Mouse (Mus musculus) thymus, postnatal 25 days (tissue): ENCODE measurements around the gene Rcor1.
"Not testable (repeated sequence)": the region's sequence is repeated elsewhere in the genome, so short reads cannot be mapped to it uniquely, and the experiment has no call there.

ENCODE experiments used
- DNase-seq: peaks from one replicate; pipeline ENCODE4 v3.0.0; 2022

Gene Rcor1

DNA sequence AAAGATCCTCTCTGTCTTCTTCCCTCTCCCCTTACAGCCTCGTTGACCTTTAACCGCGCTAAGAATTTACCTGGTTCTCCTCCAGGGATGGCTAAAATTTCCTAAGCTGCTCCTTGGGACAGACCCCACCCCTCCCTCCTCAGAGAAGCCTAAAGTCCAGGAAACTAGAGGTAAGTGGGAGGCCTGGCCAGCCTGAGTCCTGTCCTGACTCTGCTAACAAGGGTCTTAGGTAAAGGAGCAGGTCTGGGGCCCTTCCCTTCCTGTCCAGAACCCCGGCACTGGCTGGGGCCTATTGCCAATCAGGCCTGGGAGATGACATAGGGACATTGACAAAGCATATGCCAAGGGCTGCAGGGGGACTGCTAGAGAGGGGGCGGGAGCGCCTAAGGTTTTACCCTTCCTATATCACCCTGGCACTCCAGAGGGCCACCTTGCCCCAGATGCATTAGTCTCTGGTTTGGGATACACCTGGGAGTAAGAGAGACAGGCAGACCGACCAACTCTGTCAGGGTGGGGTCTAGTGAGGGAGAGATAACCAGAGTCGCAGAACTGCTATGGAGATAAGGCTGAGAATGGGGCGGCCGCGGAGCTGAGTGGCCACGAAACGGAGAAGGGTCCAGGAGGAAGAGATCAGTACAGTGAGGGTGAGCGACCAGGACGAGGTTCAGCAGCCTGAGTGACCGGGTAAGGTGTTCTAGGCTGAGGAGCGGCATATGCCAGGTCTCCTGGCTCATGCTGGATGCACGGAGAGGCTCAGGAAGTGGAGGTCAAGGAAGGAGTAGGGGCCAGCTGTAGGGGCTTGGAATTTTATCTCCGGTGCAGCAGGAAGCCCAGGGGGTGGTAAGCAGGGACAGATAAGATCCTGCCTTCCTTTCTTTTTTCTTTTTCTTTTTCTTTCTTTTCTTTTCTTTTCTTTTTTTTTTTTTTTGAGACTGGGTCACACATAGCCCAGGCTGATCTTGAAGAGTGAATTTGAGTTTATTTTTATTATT is 10.7 kb upstream of the Rcor1 start:
- no peak for DNase-seq

- DNase-seq, result no peak
Observed at GRCm38 (mm10) chr12:111029291-111029890, 9.8 kb upstream of the Rcor1 start.

DNA sequence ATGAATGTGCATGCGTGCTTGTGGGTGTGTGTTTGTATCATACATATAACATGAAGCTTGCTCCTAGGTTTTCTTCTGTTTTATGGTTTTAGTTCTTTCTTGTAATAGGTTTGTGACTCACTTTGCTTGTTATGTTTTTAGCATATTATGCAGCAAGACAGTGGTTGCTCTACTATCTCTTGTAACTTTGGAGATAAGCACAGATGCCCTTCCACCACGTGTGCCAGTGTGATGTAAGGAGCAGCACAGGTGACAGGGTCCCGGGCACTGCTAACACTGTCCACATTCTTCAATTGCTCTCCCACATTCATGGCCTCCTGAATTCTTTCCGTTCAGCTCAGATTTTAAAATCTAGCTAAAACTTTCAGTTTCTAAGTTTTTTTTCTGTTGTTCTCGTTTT is 6.3 kb upstream of the Rcor1 start:
- DNase-seq, result no peak

DNA sequence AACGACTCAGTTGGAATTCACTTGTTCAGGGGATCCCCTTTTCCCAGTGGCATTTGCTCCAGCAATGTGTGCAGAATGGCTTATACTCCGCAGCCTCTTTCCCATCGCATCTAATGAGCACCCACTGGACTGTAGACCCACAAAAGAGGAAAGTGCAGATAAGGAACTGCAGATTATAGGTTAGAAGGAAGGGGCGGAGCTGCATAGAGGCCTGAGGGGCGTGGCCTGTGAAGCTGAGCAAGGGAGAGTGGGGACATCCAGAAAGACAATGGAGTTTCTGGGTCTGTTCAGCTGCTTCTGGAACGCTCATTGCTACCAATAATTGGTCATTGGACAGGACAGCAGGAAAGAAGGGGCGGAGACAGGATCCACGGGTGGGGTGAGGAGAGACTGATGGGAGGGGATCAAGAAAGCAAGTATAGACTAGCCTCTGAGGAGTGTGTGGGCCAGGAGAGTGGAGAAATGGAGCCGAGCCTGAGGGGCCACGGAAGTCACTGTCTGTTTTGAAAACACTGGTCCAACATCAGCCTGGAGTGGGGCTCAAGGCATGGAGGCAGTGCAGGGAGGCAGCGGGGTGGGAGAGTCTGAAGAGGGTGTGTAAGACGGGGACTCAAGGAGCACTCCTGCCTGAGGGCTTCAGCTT is 3.8 kb upstream of the Rcor1 start:
- DNase-seq, result peak; percentile 47

DNA sequence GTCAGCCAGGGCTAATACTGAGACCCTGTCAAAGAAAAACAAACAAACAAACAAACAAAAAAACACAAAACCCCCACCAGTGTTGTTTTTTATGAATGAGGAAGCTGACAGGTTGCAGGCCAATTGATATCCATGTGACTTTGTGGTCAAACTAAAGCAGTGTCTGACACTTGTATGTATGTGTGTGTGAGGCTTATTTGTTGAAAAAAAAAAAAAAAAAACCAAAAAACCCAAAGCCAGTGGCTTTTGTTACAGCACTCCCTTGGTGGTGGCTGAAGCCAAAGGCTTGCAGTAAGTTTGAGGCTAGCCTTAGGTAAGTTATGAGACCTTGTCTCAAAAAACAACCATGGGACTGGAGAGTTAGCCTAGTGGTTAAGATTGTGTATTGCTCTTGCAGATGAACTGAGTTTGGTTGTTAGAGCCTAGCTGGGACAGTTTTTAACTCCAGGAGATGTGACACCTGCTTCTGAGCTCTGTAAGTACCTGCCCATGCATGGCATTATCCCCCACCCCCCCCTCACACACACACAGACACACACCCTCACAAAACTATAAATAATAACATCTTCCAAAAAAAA is 2.9 kb upstream of the Rcor1 start:
- no peak for DNase-seq

GRCm38 (mm10) chr12:111037241-111038180 is 1.6 kb upstream of the Rcor1 start:
- DNase-seq, result no peak

DNA sequence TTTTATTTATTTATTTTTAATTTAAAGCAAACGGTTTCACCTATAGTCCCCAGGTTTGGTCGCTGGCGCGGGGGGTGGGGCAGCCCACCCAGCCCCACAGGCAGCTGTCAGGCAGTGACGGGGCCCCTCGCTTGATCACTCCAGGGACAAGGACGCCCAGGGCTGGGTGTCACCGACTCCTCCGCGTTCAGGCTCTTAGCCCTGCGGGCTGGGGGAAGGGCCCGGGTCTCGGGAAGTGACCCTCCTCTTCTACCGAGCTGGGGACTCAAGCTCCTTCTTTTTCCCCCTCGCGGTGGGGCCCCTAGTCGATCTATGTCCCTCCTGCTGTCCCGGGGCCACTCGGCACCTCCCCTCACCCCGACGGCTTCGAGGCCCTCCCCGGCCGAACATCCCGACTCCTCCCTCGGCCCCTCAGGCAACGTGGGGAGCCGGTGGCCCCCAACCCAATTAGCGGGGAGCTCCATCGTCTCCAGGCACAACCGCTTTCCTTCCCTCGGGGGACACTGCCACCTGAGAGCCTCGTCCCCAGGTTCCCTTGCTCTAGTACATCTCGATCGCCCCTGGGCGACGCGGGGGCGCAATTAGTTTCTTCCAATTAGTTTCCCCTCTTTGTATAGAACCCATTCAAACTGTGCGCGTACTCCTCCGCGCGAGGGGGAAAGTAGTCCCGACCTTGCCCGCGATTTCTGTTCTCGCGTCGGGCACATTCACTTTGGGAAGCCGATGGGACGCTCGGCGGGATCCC is 748 bp upstream of the Rcor1 start:
- peak; percentile 84 for DNase-seq

GRCm38 (mm10) chr12:111039771-111040530 is 800 bp downstream of the Rcor1 start:
- peak; percentile 47 for DNase-seq

DNA sequence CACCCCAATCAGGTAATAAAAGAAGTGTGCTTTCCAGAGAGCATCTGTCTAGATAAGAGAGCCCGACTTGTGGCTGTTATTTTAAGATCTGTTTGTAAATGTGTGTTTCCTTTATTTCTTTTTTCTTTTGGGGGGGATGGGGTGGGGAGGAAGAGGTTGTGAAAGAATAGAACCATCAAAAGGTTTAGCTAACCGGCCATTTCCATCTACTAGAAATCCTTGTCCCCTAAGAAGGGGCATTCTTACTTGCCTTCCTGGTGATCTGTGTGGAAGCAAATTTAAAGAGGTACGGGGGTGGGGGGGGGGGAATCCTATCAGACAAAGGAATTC is 1.3 kb downstream of the Rcor1 start:
- no peak for DNase-seq

DNA sequence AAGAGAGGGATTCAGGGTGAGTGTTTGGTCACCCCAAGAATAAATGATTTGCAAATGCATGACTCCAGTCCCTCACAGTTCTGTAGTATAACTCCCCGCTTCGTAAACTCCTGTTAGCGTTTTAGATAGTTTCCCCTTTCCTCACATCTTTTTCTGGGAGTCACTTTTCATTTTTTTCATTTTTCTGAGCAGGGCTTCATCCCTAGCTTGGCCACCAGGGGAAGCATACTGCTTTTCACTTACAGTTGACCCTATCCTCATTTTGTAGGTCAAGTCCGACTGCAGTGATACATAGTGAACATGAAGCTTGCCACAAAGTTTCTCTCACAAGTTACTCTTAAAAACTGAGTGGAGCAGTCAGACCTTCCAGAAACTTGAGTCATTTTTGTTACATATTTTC is 2.0 kb downstream of the Rcor1 start:
- DNase-seq, result peak; percentile 24

- no peak for DNase-seq
Observed at GRCm38 (mm10) chr12:111042365-111042764, 3.2 kb downstream of the Rcor1 start.

GRCm38 (mm10) chr12:111044880-111045279 is 5.7 kb downstream of the Rcor1 start:
- no peak for DNase-seq

GRCm38 (mm10) chr12:111046866-111047265 is 7.7 kb downstream of the Rcor1 start:
- DNase-seq, result no peak

GRCm38 (mm10) chr12:111048201-111048600 is 9.1 kb downstream of the Rcor1 start:
- no peak for DNase-seq

- no peak for DNase-seq
Observed at GRCm38 (mm10) chr12:111050256-111050655, 11.1 kb downstream of the Rcor1 start.

DNA sequence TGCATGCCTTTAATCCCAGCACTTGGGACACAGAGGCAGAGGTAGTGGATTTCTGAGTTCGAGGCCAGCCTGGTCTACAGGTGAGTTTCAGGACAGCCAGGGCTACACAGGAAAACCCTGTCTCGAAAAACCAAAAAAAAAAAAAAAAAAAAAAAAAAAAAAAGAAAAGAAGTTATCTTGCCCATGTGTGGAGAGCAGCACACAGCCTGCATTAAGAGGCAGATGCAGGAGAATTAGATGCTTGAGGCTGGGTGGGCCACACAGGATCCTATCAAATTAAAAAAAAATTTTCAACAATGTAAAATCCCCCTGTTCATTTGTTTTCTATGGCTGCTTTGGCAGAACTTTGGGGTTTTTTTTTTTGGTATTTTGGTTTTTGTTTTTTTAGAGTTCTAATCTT is 24.2 kb downstream of the Rcor1 start:
- DNase-seq, result no peak

- no peak for DNase-seq
Observed at GRCm38 (mm10) chr12:111064220-111064619, 25.1 kb downstream of the Rcor1 start.

DNA sequence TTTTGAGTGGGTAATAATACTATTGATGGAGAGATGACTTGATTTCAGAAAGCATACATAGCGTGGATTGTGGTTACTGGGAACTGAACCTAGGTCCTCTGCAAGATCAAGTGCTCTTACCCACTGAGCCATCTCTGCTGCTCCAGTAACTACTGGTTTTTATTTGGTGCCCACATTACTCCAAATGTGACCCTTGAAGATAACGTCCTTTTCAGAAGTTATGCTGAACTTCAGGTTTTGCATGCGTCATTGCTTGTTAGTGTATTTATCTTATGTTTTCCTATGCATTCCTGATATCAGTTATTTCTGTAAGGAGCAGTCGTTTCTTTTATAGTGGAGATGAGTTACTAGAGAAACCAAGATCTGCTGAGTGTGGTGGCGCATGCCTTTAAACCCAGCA is 26.2 kb downstream of the Rcor1 start:
- no peak for DNase-seq

DNA sequence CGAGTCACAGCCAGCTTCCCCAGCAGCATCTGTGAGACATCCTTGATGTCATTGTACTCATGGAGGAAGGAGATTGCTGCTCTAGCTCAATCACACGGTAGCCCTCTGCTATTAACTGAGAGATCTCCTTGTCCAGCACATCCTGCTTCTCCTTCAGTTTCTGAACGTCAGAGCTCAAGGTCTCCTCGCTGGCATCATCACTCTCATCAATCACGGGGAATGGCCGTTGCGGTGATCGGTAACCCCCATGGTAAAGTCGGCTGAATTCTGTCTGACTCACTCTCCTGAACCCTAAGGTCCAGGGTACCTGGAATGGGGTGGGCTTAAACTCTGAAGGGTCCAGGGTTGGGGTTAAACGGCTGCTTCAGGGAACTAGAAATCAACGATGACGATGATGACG is 28.7 kb downstream of the Rcor1 start:
- no peak for DNase-seq

DNA sequence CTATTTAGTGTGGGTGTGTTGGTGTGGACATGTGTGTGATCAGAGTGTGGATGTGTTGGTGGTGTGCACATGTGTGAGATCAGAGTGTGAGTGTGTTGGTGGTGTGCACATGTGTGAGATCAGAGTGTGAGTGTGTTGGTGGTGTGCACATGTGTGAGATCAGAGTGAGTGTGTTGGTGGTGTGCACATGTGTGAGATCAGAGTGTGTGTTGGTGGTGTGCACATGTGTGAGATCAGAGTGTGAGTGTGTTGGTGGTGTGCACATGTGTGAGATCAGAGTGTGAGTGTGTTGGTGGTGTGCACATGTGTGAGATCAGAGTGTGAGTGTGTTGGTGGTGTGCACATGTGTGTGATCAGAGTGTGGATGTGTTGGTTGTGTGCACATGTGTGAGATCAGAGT is 30.1 kb downstream of the Rcor1 start:
- not testable (repeated sequence) for DNase-seq

DNA sequence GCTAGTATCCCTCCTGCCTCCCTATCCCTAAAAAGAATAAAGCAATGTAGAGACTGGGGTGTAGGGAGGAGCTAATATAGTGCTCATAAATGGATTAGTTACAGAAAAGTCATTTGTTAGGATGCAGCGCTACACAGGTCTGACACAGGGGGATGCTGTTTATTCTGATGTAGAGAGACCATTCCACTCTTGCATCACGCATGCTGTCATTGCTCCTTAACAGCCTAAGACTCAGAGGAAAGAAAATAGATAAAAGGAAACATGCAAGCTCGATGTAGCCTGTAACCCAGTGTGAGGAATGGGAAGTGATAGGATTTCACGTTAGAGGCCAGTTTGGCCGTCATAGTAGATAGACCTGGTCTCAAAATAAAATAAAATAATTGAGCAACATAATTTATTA is 31.9 kb downstream of the Rcor1 start:
- no peak for DNase-seq
